Mouse (Mus musculus): ENCODE results near the gene Umps.
A peak's percentile ranks its signal among the peaks of the same experiment; 100 is the strongest.

The Umps gene

DNA sequence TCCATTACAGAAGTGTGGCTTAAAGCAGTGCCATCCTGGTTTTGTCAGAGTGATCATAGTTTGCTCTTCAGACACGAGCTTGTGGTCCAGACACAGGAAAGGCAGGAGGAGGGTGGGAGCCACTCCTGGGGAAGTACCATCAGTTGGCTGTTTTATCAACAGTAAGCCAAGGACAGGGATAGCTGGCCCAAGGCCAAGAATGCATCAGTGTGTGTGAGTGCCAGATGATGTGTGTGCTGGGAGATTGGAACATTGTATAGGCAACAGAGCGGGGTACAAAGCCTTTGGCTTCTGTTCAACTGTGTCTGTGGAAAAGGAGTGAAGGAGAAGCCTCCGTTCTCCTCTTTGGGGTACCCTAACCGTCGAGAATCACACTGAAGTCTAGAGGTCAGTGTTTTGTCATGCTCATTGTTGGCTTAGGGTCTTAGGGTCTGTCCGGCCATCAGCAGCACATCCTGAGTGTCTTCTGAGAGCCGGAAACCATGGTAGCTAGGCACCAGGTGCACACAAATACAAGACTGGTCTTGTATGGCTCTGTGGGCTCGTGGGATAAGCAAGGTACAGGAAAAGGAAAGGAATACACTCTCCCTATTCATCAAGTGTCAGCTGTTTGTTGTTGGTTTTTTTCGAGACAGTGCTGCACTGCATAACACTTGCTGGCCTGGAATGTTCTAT, 37.9 kb downstream of the Umps start:
- DNase-seq = peak; percentile 44 to 56

DNA sequence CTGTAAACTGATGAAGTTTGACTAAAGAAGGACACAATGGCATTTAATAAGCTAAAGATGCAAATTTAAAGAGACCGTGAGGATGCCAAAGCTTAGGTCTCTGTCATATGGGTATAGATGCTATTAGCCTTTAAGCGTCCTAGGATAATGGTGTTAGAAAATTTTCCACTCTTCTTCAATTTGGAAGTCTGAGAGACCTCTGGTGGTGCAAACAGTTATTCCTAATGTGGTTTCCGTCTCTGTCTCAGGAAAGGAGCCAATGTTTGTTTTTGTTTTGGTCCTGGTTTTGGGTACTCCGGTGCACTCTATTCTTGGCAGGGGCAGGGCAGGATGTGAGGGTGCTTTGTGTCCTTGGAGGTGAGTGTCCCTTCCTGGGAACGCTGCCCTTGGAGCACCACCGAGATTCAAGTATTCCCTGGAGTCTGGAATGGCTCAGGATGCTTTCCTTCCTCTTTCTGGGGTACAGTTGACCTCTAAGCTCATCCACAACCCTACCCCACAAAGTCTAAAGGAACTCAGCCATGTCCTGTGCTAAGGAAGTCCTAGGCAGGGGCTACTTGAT, 39.5 kb downstream of the Umps start:
- no peak for DNase-seq

DNA sequence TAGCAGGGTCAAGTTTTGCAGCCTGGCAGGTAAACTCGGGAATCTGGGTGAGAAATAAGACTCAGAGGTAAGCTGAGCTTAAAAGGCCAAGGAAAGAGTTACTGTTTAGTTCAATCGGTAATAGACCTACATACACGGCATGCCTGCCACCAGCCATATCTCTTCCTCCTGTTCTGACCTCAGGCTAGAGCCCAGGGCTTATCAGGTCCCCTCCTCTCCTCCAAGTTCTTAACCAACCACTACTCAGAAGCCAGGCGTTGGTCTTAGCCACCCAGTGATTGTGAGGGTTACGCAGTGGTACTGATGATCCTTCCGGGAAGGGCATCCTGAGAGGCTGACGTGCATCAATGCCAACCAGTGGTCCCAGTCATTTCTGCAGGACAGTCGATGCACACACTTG, 43.1 kb downstream of the Umps start:
- DNase-seq = no peak

DNA sequence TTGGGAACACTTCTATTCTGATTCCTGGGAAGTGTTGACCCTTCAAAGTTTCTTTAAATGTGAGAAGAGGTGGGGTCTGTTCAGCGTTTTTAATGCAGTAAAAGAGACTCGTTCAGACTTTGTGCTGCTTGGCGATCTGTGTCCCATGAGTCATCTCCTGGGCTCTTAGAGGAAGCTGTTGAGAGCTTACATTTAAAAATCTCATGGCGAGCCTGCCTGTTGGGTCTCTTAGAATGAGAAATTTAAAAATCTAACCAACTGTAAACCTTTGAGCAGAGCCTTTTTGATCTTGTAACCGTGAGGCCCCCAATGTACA, 43.9 kb downstream of the Umps start:
- DNase-seq = no peak

DNA sequence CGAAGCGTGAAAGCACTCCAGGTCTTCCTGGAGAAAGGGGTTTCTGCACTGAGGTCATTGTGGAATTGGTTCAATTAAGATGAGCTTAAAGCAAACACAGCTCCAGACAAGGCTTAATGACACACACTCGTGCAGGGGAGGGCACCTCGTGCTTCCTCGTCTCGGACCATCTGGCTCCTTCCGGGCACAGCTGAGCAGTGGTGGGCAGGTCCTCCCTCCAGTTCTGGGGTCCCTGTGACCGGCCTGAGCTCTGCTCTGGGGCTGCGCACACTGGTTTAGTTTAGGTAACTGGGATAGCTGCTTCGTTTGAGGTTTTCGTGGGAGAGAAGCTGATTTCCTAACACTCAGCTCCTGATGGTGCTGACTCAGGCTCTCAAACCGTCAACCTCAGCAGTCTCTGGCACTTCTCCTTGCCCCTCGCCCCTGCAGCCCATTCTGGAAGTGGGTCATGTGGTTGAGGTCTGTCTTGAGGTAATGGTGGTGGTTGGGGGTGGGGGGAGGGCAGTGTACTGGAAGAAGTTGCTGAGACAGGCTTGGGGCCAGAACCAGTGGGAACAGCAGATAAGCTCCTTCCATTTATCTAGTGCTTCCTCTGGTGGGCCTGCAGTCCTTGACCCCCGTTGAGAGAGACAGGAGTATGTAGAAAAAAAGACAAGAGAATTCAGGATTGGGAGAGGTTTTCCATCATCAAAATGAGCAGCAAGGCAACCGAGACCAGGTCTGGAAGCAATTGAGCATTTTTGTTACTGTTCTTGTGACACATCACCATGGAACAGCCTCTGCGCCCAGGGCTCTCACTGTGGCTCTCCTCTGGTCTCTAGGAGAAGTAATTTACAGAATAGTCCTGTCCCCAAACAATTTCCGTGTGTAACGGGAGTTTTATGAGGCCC, 44.5 kb downstream of the Umps start:
- DNase-seq = peak; percentile 57 to 73

DNA sequence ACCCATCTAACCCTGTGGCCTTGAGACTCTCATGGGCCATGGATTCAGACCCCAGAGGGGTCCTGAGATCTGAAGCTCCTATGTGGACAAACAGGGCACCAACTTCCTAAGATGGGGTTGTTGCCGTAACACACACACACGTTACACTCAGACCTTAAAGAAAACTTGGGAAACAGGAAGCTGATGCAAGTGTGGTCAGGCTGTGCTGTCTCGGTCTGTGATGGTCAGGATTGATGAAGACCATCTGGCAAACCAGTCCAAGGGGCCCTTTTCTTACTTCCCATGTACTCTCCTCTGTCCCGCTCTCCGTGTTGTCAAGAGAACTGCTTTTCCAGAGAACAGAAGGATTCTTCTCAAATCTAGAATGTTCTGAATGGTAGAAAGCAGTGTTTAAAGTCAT, 45.3 kb downstream of the Umps start:
- DNase-seq = peak in 1 of 2 experiments; percentile 2

DNA sequence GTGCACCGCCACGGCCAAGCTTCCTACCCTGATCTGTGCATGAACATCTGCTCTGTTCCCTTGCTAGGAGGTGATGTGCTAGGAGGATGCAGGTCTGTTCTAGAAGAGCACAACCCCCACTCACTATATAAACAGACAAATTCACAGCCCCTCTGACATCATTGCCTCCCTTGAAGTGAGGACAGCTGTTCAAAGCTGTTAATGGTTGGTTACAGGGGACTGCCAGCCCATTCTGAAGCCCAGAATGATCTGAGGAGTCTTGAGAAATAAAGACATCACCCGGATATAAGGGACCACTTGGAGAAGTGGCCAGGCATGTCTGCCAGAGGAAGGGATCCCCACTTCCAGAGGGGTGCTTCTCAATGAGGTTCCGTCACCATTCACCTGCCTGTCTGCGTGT, 48.9 kb downstream of the Umps start:
- no peak for DNase-seq

DNA sequence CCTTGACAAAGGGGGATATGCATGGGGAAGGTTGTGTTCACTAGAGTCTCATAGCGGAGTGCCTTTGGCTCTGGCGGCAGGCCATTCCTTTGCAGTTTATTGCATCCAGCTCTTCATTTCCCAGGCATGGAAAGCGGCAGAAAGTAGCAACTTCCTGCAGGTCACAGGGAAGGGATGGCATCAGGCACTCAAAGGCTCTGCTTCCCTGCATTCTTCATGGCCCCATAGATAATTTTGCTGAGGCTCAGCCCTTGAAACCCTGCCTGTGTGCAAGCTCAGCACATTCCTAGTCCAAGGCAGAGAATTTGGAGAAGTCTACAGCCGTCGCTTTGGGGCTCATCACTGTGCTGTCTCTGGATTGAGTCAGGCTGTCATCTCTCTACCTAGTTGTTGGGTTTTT, 49.4 kb downstream of the Umps start:
- DNase-seq = peak; percentile 29 to 42

DNA sequence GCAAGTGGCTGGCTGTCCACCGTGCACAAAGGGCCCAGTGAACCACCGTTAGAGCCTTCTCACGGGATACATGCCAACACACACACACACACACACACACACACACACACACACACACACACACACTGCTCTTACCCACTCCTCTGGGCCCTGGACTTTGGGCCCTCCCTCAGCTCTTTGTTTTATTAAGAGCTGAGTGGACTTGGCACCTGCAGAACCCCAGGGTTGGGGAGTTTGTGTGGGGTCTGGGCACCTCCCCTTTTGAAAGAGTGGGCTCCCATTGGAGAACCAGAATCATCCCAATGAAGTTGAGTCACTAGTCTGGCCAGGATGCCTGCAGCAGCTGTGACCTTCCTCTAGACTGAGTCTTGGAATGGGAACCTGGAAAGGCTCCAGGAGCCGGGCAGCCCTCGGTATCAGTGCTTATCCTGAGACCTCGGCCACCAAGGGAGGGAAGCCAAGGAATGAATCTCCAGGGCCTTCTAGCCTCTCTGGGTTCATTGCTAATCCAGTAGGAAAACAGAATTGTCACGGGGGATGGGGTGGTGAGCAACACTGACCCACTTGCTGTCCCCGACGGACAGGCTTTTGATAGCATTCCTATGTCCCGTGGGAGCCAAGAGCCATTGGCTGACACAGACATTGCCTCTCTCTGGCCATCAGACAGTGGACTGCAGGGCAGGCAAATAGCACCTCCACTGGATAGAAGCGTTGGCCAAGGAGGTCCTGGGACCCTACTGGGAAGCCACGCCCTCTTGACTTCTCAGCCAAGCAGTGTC, 50.2 kb downstream of the Umps start:
- peak; percentile 70 to 78 for DNase-seq

DNA sequence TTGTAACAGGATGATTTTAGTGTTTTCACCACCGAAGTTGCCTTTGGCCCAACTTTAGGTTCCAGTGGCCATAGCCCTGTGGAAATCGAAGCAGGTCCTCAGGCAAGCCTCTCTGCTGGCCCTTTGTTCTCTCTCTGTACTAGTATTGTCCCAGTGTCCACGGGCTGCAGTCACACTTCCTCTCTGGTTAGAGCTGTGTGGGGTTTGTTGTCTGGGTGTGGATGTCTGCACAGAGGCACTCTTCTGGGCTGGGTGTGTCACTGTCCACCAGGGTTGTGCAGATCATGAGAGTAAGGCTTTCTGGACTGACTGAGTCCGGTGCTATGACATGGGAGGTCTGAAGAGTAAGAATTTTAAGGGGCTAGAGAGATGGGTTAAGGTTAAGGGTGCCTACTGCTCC, 51.8 kb downstream of the Umps start:
- no peak for DNase-seq

DNA sequence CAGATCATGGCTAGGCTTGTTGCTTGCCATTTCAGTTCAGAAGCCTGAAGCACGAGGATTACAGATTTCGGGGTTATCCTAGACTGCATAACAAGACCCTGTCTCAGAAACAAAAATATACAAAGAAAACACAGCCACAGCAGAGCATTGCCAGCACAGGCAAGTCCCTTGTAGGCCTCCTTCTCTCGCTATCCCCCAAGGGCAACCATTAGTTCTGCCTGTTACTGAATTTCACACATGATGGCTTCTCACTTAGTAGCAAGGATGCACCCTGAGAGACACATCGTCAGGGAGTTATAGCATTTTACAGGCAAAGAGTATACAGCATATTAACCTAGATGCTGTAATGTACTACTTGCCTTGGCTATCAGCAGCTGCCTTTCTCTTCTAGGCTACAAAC, 58.6 kb downstream of the Umps start:
- no peak for DNase-seq

Measured in kidney, postnatal 4 days (tissue).